Mouse (Mus musculus): ENCODE data around the gene Msrb3.

DNA sequence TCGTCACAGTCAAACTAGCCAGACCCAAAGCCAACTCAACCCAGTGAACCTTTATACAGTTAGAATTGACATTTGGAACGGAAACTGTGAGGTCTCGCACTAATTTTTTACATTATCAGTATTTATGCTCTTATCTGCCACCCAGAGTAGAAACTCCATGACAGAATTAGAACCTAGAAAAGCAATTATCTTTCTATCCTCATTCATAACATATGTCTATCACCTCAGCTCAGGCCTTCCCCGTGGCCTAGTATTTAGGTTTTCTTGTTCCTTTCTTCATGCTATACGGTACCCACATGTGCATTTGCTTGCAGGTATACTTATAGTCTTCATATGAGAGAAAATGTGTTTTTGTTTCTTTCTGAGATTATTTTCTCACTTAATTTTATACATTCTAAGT is 146.4 kb downstream of the Msrb3 start:
- TF ChIP-seq CTCF (IDR thresholded peaks at IDR 0.05; ENCODE audit: low read depth, low read length) = no peak
- no peak for TF ChIP-seq GATA2 (IDR thresholded peaks at IDR 0.05; ENCODE audit: borderline replicate concordance, low read depth, low read length)
- TF ChIP-seq POLR2AphosphoS5 (IDR thresholded peaks at IDR 0.05; ENCODE audit: insufficient replicate concordance, low read depth, low read length) = no peak

Data from G1E (cell line).